Mouse (Mus musculus) kidney, postnatal 0 days (tissue): Measurements from ENCODE around the gene Fbxl17. TPM values are rescaled to one million over a fixed set of nuclear protein-coding genes. Genes with fewer than 3 reads are reported as not detected.

Source experiments
- ATAC-seq: fragments of 200-750 bp; cut with Nextera tagmentation; replicated peaks from 2 replicates; pipeline ENCODE4 v1.8.0; 2017; ENCODE audit warnings: low read depth, moderate number of reproducible peaks, moderate TSS enrichment, moderate library complexity; ENCODE audit not compliant: low FRiP score
- DNase-seq: peaks from one replicate; pipeline ENCODE4 v3.0.0-alpha.2; 2016; ENCODE audit warnings: low spot score
- H3K27ac ChIP-seq: fragments of 300-500 bp; sonication (generic); 2 replicates; pipeline ENCODE4 v1.5.1; 2014; ENCODE audit warnings: mild to moderate bottlenecking
- H3K27me3 ChIP-seq: fragments of 300-500 bp; sonication (generic); 2 replicates; pipeline ENCODE4 v1.6.1; 2014; ENCODE audit warnings: low read length, mixed read lengths; ENCODE audit not compliant: insufficient read depth
- H3K36me3 ChIP-seq: fragments of 300-500 bp; sonication (generic); 2 replicates; pipeline ENCODE4 v1.6.1; 2014; ENCODE audit warnings: low read length, mixed read lengths; ENCODE audit not compliant: insufficient read depth
- H3K4me1 ChIP-seq: fragments of 300-500 bp; sonication (generic); replicated peaks from 2 replicates; pipeline ENCODE4 v1.6.1; 2014; ENCODE audit warnings: antibody characterized with exemption, low read length, mixed read lengths; ENCODE audit not compliant: insufficient read depth
- H3K4me2 ChIP-seq: fragments of 300-500 bp; sonication (generic); 2 replicates; pipeline ENCODE4 v1.6.1; 2014; ENCODE audit warnings: mild to moderate bottlenecking, low read length, moderate library complexity, mixed read lengths
- H3K4me3 ChIP-seq: fragments of 300-500 bp; sonication (generic); replicated peaks from 2 replicates; pipeline ENCODE4 v1.5.1; 2014; ENCODE audit warnings: low read depth, low read length
- H3K9ac ChIP-seq: fragments of 300-500 bp; sonication (generic); 2 replicates; pipeline ENCODE4 v1.6.1; 2014; ENCODE audit warnings: low read depth, low read length
- H3K9me3 ChIP-seq: fragments of 300-500 bp; sonication (generic); replicated peaks from 2 replicates; pipeline ENCODE4 v1.6.1; 2016; ENCODE audit warnings: low read length, inconsistent platforms, mixed read lengths
- CTCF ChIP-seq: IDR thresholded peaks from 2 replicates; pipeline ENCODE4 v1.5.1; 2016; ENCODE audit warnings: antibody characterized with exemption, low read depth, mild to moderate bottlenecking, moderate library complexity
- WGBS: fragments of 180-500 bp; shearing (Covaris S2); extraction: QIAGEN DNeasy Blood & Tissue Kit; methylation state at CpG from one replicate; pipeline ENCODE4 v1.1.7; 2014; 5-methylcytosine and 5-hydroxymethylcytosine counted together
- polyA plus RNA-seq: library from polyadenylated mRNA; unstranded; fragments of >200 nt; fragmentation: Nextera tagmentation; extraction: Ambion mirVana; gene quantifications from 2 replicates; pipeline ENCODE4 v1.2.1, GENCODE M21; 2015

Gene Fbxl17
- polyA plus RNA-seq, 1 experiment from 2014 or later: 9.0 TPM

GRCm38 (mm10) chr17:63326227-63326626 is 173.6 kb downstream of the Fbxl17 start:
- Histone ChIP-seq H3K4me3 (no peak overlapping the region), H3K36me3 (no peaks in the 10 kb centered on the region), H3K27ac (no peak overlapping the region), H3K27me3 (no peaks in the 10 kb centered on the region), H3K4me2 (no peak overlapping the region), H3K9me3 (no peaks in the 10 kb centered on the region), H3K4me1 (no peaks in the 10 kb centered on the region), H3K9ac (no peak overlapping the region)
- WGBS: 92% methylated on average over 5 of the region's 5 CpGs
- DNase-seq: no peak
- no peak for ATAC-seq
- no peak for TF ChIP-seq CTCF

- Histone ChIP-seq H3K4me1 (no peaks in the 10 kb centered on the region), H3K4me3 (no peak overlapping the region), H3K27ac (no peak overlapping the region), H3K36me3 (no peaks in the 10 kb centered on the region), H3K9me3 (no peaks in the 10 kb centered on the region), H3K4me2 (no peak overlapping the region), H3K9ac (no peak overlapping the region), H3K27me3 (no peaks in the 10 kb centered on the region)
- WGBS: 88% methylated on average over 2 of the region's 2 CpGs
- DNase-seq: no peak
- TF ChIP-seq CTCF: no peak
- no peak for ATAC-seq
Measured at GRCm38 (mm10) chr17:63324672-63325071, 175.1 kb downstream of the Fbxl17 start.

GRCm38 (mm10) chr17:63324039-63324438 is 175.8 kb downstream of the Fbxl17 start:
- 35% methylated on average over 2 of the region's 2 CpGs for WGBS
- Histone ChIP-seq H3K27ac (no peak overlapping the region), H3K9me3 (no peaks in the 10 kb centered on the region), H3K9ac (no peak overlapping the region), H3K4me3 (no peak overlapping the region), H3K27me3 (no peaks in the 10 kb centered on the region), H3K4me1 (no peaks in the 10 kb centered on the region), H3K36me3 (no peaks in the 10 kb centered on the region), H3K4me2 (no peak overlapping the region)
- DNase-seq (peak; percentile 68), ATAC-seq (peak; percentile 77)
- TF ChIP-seq CTCF: peak; percentile 92

- Histone ChIP-seq H3K9ac (no peak overlapping the region), H3K4me3 (no peak overlapping the region), H3K27me3 (no peaks in the 10 kb centered on the region), H3K36me3 (no peaks in the 10 kb centered on the region), H3K27ac (no peak overlapping the region), H3K4me2 (no peak overlapping the region), H3K9me3 (no peaks in the 10 kb centered on the region), H3K4me1 (0 out of 2 replicates have a peak, but pooled peaks cover 3% of the 10 kb centered on the region)
- no peak for DNase-seq
- WGBS: 86% methylated on average over 7 of the region's 7 CpGs
- no peak for TF ChIP-seq CTCF
- ATAC-seq: no peak
Measured at GRCm38 (mm10) chr17:63322846-63323245, 177.0 kb downstream of the Fbxl17 start.

GRCm38 (mm10) chr17:63321290-63321689 is 178.5 kb downstream of the Fbxl17 start:
- no peak for TF ChIP-seq CTCF
- H3K36me3 ChIP-seq: no peaks in the 10 kb centered on the region
- H3K27me3 ChIP-seq: no peaks in the 10 kb centered on the region
- WGBS: 33% methylated on average over 5 of the region's 5 CpGs
- ATAC-seq (no peak), DNase-seq (no peak)
- no peak overlapping the region for H3K9ac ChIP-seq
- H3K4me2 ChIP-seq: no peak overlapping the region
- no peak overlapping the region for H3K4me3 ChIP-seq
- no peaks in the 10 kb centered on the region for H3K9me3 ChIP-seq
- no peak overlapping the region for H3K27ac ChIP-seq
- H3K4me1 ChIP-seq: 0 out of 2 replicates have a peak, but pooled peaks cover 3% of the 10 kb centered on the region

GRCm38 (mm10) chr17:63317518-63317917 is 182.3 kb downstream of the Fbxl17 start:
- Histone ChIP-seq H3K4me1 (0 out of 2 replicates have a peak, but pooled peaks cover 8% of the 10 kb centered on the region), H3K27ac (no peak overlapping the region), H3K4me2 (no peak overlapping the region; the same call in 1 of the 2 replicates), H3K9me3 (no peaks in the 10 kb centered on the region), H3K4me3 (no peak overlapping the region), H3K36me3 (no peaks in the 10 kb centered on the region), H3K27me3 (no peaks in the 10 kb centered on the region), H3K9ac (no peak overlapping the region)
- 47% methylated on average over 7 of the region's 7 CpGs for WGBS
- TF ChIP-seq CTCF: no peak
- ATAC-seq (no peak), DNase-seq (peak; percentile 57)
